Mouse (Mus musculus) liver, embryonic 14.5 days (tissue): ENCODE results near the gene Ift52.

ENCODE experiments used
- CTCF ChIP-seq: IDR thresholded peaks from 2 replicates; pipeline ENCODE4 v1.5.1; 2016; ENCODE audit warnings: antibody characterized with exemption, low read depth, control low read depth
- EP300 ChIP-seq: IDR thresholded peaks from 2 replicates; pipeline ENCODE4 v1.6.1; 2016; ENCODE audit warnings: antibody characterized with exemption, low read depth

DNA sequence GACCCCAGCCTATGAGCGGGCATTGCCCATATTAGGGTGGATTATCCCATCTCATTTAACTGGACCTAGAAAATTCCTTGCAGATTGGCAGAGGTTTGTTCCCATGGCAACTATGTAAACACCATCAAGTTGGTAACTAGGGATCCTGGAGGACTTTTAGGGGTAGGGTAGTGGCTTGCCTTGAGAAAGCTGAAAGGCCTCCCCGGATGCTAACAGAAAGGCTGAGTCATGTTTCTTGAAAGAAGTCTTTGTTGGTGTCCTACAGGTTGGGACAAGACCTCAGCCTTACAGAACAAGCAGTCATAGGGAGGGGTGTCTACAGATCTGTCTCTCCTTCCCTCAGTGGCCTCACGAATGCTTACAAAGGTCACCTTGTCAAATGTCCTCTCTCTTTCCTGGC, 58.1 kb downstream of the Ift52 start:
- TF ChIP-seq CTCF (no peak), EP300 (no peak)
